Mouse (Mus musculus) lung, adult 2 months (tissue): ENCODE measurements around the gene Fhl3. TPM values are rescaled to one million over a fixed set of nuclear protein-coding genes. Genes with fewer than 3 reads are reported as not detected.
A peak's percentile ranks its signal among the peaks of the same experiment; 100 is the strongest.

Source experiments
- DNase-seq: peaks from one replicate; pipeline ENCODE4 v3.0.0; 2022
- H3K4me1 ChIP-seq: fragments of 200-500 bp; 2 replicates; pipeline ENCODE4 v1.6.1; 2011; ENCODE audit warnings: low read length; ENCODE audit not compliant: control insufficient read depth, insufficient read depth
- H3K4me3 ChIP-seq: fragments of 200-500 bp; replicated peaks from 2 replicates; pipeline ENCODE3; 2011; ENCODE audit warnings: low read depth, mild to moderate bottlenecking, control low read depth, low read length; ENCODE audit errors: extremely low read depth
- CTCF ChIP-seq: fragments of 200-500 bp; IDR thresholded peaks from 2 replicates; pipeline ENCODE4 v1.5.1; 2011; ENCODE audit warnings: mild to moderate bottlenecking, low read length, control low read depth; ENCODE audit not compliant: insufficient read depth
- POLR2A ChIP-seq: fragments of 200-500 bp; IDR thresholded peaks from 2 replicates; pipeline ENCODE4 v1.6.1; 2011; ENCODE audit warnings: low read depth, mild to moderate bottlenecking, control low read depth, low read length, borderline replicate concordance; ENCODE audit errors: extremely low read depth
- WGBS: fragments of 180-500 bp; shearing (Covaris S2); methylation state at CpG from one replicate; pipeline ENCODE4 v1.1.7; 2018; 5-methylcytosine and 5-hydroxymethylcytosine counted together
- polyA plus RNA-seq: library from polyadenylated mRNA; depleted of rRNA; stranded (reverse); fragments of >200 nt; gene quantifications from 2 replicates; pipeline ENCODE4 v1.2.3, GENCODE M21; 2012

Fhl3 gene
- polyA plus RNA-seq, 1 experiment, result 36.7 TPM

DNA sequence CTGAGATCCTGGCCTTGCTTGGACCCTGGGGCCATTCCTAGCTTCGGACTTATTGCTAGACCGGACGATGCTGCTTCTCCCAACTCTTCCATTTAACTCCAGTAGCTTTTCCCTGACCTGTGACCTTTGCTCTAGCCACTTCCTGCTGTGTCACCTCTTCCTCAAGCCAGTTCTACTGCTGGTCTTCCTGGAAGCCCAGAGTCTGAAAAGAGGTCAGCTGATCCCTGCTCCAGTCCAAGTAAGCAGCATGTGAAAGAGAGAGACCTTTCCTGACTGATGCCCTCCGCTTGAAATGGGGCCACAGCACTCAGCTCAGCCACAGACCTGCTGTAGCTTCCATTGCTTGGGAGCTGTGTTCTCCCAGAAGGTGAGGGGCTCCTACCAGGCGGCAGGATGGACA, 37.0 kb downstream of the Fhl3 start:
- no peak for DNase-seq

GRCm38 (mm10) chr4:124738013-124738412, 37.5 kb downstream of the Fhl3 start:
- no peak for DNase-seq
- TF ChIP-seq POLR2A (no peak), CTCF (no peak)
- 52% methylated on average over 4 of the region's 4 CpGs for WGBS
- no peaks in the 10 kb centered on the region for H3K4me1 ChIP-seq
- H3K4me3 ChIP-seq, result no peak overlapping the region

More for the DNA sequence above, 37.0 kb downstream of the Fhl3 start:
- 76% methylated on average over 5 of the region's 5 CpGs for WGBS
- Histone ChIP-seq H3K4me1 (no peaks in the 10 kb centered on the region), H3K4me3 (no peak overlapping the region)
- no peak for TF ChIP-seq POLR2A
- TF ChIP-seq CTCF, result no peak

GRCm38 (mm10) chr4:124738783-124739182, 38.3 kb downstream of the Fhl3 start:
- 68% methylated on average over 1 of the region's 1 CpGs for WGBS
- TF ChIP-seq POLR2A, result no peak
- no peak for TF ChIP-seq CTCF

DNA sequence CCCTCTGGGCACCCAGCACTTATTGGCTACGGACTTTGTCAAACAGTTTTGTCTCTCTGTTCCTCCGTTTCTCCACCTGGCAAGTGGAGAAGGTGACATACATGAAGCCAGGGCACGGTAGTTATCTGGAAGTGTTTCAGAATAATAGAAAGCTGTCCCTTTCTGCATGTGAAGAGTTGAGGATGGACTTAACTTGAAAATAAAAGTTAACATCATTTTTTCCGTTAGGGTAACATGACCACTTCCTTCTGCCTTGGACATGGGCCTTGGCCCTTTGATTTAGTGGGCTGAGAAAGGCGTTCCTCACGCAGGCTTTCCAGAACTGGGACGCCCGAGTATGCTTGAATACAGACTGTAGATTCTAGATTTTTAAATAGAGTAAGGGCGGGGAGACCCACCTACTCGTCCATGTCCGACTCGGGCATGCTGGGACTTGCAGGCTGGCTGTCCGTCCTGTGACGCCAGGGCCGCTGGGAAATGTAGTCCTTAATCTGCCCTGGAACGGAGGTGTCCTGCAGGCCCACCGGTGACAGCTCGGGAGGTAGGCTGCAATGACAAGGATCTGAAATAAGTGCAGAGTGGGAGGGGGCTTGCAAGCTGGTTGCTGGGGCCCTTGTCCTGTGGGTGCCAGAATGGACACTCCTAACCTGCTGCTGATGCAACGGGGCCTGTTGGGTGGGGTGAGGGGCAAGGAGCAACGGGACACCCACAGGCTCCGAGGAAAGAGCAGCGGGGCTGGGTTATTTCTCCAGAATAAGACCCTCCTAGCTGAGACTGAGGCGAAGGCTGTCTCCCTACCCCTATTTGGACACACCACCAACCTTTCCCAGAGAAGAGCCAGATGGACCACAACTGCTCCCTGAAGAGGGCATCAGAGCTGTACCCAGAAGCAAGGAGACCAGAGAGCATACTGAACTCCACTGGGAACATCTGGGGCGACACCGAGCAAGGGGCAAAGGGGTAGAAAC, 41.2 kb downstream of the Fhl3 start, which contains the start of gene Inpp5b:
Gene Inpp5b (plus strand): TSS at position 475 of the 968 bp plus-strand sequence.
- peak within 1 kb of the TSS; percentile 89 for H3K4me3 ChIP-seq
- peak; percentile 57; the same call in 1 of the 2 replicates for TF ChIP-seq POLR2A
- TF ChIP-seq CTCF, result no peak
- 9% methylated on average over 25 of the region's 25 CpGs for WGBS
- peak; percentile 82 for DNase-seq
- no peaks in the 10 kb centered on the region for H3K4me1 ChIP-seq

More at GRCm38 (mm10) chr4:124738783-124739182, 38.3 kb downstream of the Fhl3 start:
- Histone ChIP-seq H3K4me1 (no peaks in the 10 kb centered on the region), H3K4me3 (no peak overlapping the region)
- DNase-seq, result no peak

- no peak for TF ChIP-seq CTCF
- no peak for TF ChIP-seq POLR2A
- DNase-seq, result no peak
- no peak overlapping the region for H3K4me3 ChIP-seq
- no peaks in the 10 kb centered on the region for H3K4me1 ChIP-seq
- 85% methylated on average over 11 of the region's 11 CpGs for WGBS
These were observed 42.3 kb downstream of the Fhl3 start for GRCm38 (mm10) chr4:124742839-124743238.

DNA sequence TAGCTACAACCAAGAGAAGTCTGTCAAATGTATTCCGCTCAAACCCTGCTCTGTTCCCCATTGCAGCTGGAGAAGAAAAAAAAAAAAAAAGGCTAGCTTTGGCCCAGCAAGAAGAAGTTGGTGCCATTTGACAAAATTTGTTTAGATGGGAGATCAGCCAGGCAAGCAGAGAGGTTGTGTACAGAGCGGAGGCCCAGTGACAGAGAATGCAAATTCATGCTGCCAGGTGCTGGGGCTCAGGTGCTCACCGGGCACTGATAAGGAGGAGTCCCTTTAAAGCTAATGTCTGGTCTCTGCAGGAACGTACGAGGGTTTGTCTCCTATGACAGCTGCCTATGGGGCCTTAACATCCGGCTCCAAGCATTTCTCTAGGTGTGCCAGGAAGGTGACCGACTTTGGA, 46.1 kb downstream of the Fhl3 start:
- no peak for TF ChIP-seq CTCF

GRCm38 (mm10) chr4:124747851-124748250, 47.4 kb downstream of the Fhl3 start:
- H3K4me1 ChIP-seq, result peaks cover 4% of the 10 kb centered on the region; the same call in 1 of the 2 replicates
- DNase-seq, result no peak
- no peak for TF ChIP-seq POLR2A
- no peak for TF ChIP-seq CTCF
- H3K4me3 ChIP-seq, result no peak overlapping the region
- WGBS, result 46% methylated on average over 4 of the region's 4 CpGs

More for the DNA sequence above, 46.1 kb downstream of the Fhl3 start:
- DNase-seq, result no peak
- Histone ChIP-seq H3K4me3 (no peak overlapping the region), H3K4me1 (no peaks in the 10 kb centered on the region)
- WGBS, result 83% methylated on average over 7 of the region's 7 CpGs

DNA sequence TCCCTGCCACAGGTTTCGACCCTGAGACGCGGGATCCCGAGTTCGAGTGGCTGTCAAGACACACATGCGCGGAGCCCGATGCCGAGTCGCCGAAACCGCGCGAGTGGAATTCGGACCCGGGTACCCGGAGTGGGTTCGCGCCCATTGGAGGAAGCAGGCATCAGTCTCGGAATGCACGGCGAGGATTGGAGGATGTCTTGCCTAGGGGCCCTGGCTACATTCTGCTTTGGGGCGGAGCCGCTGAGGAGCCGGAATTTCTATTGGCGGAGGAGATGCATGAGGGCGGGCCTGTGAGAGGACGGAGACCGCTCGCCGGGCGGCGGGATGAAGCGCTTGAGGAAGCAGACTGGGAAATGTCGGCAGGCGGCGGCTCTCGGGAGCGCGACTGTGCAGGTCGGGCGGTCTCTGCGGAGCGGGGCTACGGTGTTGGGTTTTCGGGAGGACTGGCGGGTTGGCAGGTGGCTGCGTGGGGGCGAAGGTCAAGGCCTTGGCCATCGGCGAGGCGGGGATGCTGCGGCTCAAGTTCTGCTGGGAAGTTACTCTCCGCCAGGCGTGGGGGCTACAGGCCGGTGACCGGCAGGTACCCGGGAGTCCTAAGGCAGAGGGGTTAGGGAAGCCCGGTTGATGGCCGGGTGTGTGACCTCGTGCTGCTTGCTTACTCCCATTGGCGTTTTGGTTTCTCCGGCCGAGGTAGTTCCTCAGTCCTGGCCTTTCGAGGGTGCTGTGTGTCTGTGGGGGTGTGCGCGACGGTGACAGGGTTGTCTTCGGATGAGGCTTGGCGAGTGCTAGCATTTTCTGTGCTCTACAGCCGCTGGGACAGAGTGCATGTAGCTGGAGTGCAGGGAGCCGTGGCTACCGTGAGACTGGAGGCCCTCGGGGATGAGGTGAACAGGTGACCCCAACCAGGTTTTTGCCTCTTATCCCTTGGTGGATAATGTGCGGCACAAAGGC, 51.1 kb downstream of the Fhl3 start:
- H3K4me3 ChIP-seq, result peak overlapping the region; percentile 97
- WGBS, result under 1% methylated on average over 75 of the region's 75 CpGs
- TF ChIP-seq CTCF, result no peak
- peak; percentile 74; the same call in 1 of the 2 replicates for TF ChIP-seq POLR2A
- H3K4me1 ChIP-seq, result peaks cover 27% of the 10 kb centered on the region
- peak; percentile 99 for DNase-seq
